Mouse (Mus musculus): ENCODE results near the gene Cpsf4. TPM values are rescaled to one million over a fixed set of nuclear protein-coding genes. Genes with fewer than 3 reads are reported as not detected.
A peak's percentile ranks its signal among the peaks of the same experiment; 100 is the strongest.
"Not testable (repeated sequence)": the region's sequence is repeated elsewhere in the genome, so short reads cannot be mapped to it uniquely, and the experiment has no call there.

Gene Cpsf4
- polyA plus RNA-seq (2016; fragmentation: Nextera tagmentation; extraction: Ambion mirVana) = 62.8 and 65.2 TPM in 2 replicates

GRCm38 (mm10) chr5:145166536-145167305 lies at the start of gene Cpsf4, which contains the start of gene Ptcd1:
TSS of gene Cpsf4 (plus strand) at chr5:145167213.
TSS of gene Ptcd1 (minus strand) at chr5:145167108.
- Histone ChIP-seq H3K9me3 (no peaks in the 10 kb centered on the region), H3K9ac (peak within 1 kb of the TSS; percentile 94), H3K27me3 (no peaks in the 10 kb centered on the region), H3K36me3 (peaks cover 37% of the 10 kb centered on the region), H3K27ac (peak within 1 kb of the TSS; percentile 83), H3K4me2 (replicated peaks) (peak within 1 kb of the TSS; percentile 93), H3K4me1 (peaks cover 21% of the 10 kb centered on the region), H3K4me3 (peak within 1 kb of the TSS; percentile 91)
- WGBS = under 1% methylated on average over 51 of the region's 51 CpGs
- ATAC-seq (ENCODE audit: insufficient number of reproducible peaks, insufficient read depth, low FRiP score, low TSS enrichment) = peak; percentile 89

DNA sequence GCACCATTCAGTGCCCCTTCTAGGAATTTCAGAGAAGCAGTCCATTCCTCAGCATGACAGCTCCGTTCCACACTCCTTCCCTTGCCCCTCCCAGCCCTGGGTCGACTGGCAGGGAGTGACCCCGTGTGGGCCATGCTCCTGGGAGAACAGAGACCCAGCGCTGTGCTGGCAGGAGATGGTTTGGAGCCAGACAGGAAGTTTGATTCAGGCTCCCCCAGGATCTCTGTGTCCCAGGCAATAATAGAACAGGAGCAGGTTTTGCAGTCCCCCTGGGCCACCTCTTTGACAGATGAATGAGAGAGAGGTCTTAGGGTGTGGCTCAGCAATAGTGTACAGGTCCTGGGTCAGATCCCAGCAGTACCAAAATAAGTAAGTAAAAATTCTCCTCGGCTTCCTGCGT lies 49.0 kb upstream of the Cpsf4 start:
- H3K9ac ChIP-seq = no peak overlapping the region
- ATAC-seq (ENCODE audit: insufficient number of reproducible peaks, insufficient read depth, low FRiP score, low TSS enrichment) = no peak
- H3K4me2 ChIP-seq (replicated peaks) = no peak overlapping the region
- H3K9me3 ChIP-seq = no peaks in the 10 kb centered on the region
- H3K36me3 ChIP-seq = peaks cover under 1% of the 10 kb centered on the region; the same call in 1 of the 2 replicates
- 50% methylated on average over 6 of the region's 6 CpGs for WGBS
- peaks cover 19% of the 10 kb centered on the region; the same call in 1 of the 2 replicates for H3K4me1 ChIP-seq
- no peak overlapping the region for H3K27ac ChIP-seq
- H3K4me3 ChIP-seq = no peak overlapping the region
- peaks cover 6% of the 10 kb centered on the region; the same call in 1 of the 2 replicates for H3K27me3 ChIP-seq

DNA sequence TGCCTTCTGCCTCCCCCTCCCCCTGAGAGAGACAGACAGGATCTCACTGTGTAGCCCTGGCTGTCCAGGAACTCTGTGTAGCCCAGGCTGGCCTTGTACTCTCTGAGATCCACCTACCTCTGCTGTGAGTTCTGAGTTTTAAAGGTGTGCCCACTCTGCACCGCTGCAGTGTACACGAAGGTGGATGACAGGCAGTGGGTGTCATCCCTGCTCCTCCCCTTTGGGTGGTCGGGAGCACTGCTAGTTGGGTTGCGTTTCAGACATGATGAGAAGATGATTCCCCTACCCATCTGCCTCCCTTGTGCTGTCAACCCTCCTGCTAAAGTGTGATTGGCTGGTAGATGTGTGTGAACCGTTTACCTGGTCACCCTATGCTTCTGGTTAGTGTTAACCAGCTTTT lies 48.6 kb upstream of the Cpsf4 start:
- H3K4me1 ChIP-seq = peaks cover 19% of the 10 kb centered on the region; the same call in 1 of the 2 replicates
- H3K4me3 ChIP-seq = no peak overlapping the region
- H3K36me3 ChIP-seq = peaks cover 5% of the 10 kb centered on the region
- H3K27me3 ChIP-seq = peaks cover 6% of the 10 kb centered on the region; the same call in 1 of the 2 replicates
- ATAC-seq (ENCODE audit: insufficient number of reproducible peaks, insufficient read depth, low FRiP score, low TSS enrichment) = no peak
- H3K4me2 ChIP-seq (replicated peaks) = no peak overlapping the region
- 87% methylated on average over 5 of the region's 5 CpGs for WGBS
- H3K9me3 ChIP-seq = no peaks in the 10 kb centered on the region
- H3K27ac ChIP-seq = no peak overlapping the region
- H3K9ac ChIP-seq = no peak overlapping the region

GRCm38 (mm10) chr5:145119385-145119784 lies 47.6 kb upstream of the Cpsf4 start:
- Histone ChIP-seq H3K4me2 (replicated peaks) (no peak overlapping the region), H3K36me3 (peaks cover 15% of the 10 kb centered on the region), H3K9ac (no peak overlapping the region), H3K4me3 (no peak overlapping the region), H3K27ac (no peak overlapping the region), H3K9me3 (no peaks in the 10 kb centered on the region), H3K4me1 (peaks cover 13% of the 10 kb centered on the region; the same call in 1 of the 2 replicates), H3K27me3 (peaks cover 6% of the 10 kb centered on the region; the same call in 1 of the 2 replicates)
- ATAC-seq (ENCODE audit: insufficient number of reproducible peaks, insufficient read depth, low FRiP score, low TSS enrichment) = no peak
- 88% methylated on average over 2 of the region's 2 CpGs for WGBS

DNA sequence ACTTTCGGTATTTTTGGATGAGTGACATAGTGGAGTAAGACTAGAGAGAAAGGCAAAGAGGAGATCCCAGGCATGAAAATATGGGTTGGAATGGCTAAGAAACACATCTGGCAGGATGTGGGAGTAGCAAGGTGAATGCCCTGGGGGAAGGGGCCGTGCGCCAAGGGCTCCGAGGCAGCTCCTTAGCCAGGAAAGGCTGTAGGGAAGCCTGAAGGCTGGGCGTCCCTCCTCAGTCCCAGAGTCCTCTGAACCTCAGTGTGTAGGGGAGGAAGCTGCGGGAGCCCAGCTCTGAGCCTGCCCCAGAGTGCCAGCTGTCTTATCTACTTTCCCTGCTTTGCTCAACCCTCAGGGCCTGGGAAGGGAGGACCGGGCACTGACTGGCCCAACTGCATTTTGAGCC lies 46.1 kb upstream of the Cpsf4 start:
- peaks cover 25% of the 10 kb centered on the region for H3K36me3 ChIP-seq
- H3K27ac ChIP-seq = no peak overlapping the region
- H3K4me2 ChIP-seq (replicated peaks) = no peak overlapping the region
- no peak overlapping the region for H3K4me3 ChIP-seq
- WGBS = 48% methylated on average over 7 of the region's 7 CpGs
- no peak for ATAC-seq (ENCODE audit: insufficient number of reproducible peaks, insufficient read depth, low FRiP score, low TSS enrichment)
- H3K9me3 ChIP-seq = no peaks in the 10 kb centered on the region
- peaks cover 7% of the 10 kb centered on the region; the same call in 1 of the 2 replicates for H3K4me1 ChIP-seq
- no peaks in the 10 kb centered on the region for H3K27me3 ChIP-seq
- H3K9ac ChIP-seq = no peak overlapping the region

DNA sequence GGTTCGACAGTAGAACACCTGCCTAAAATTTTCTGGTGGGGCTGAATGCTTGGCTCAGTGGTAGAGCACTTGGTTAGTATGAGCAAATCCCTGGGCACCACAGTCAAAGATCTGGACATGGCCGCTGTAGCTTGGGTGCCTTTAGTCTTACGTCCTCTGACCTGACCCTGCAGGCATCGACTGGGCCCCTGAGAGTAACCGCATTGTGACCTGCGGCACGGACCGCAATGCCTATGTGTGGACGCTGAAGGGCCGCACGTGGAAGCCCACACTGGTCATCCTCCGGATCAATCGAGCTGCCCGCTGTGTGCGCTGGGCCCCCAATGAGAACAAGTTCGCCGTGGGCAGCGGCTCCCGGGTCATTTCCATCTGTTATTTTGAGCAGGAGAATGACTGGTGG lies 43.6 kb upstream of the Cpsf4 start:
- 94% methylated on average over 19 of the region's 19 CpGs for WGBS
- H3K9ac ChIP-seq = no peak overlapping the region
- no peak for ATAC-seq (ENCODE audit: insufficient number of reproducible peaks, insufficient read depth, low FRiP score, low TSS enrichment)
- peaks cover 7% of the 10 kb centered on the region; the same call in 1 of the 2 replicates for H3K4me1 ChIP-seq
- no peak overlapping the region for H3K4me2 ChIP-seq (replicated peaks)
- H3K27me3 ChIP-seq = no peaks in the 10 kb centered on the region
- H3K36me3 ChIP-seq = peaks cover 47% of the 10 kb centered on the region
- no peaks in the 10 kb centered on the region for H3K9me3 ChIP-seq
- H3K4me3 ChIP-seq = no peak overlapping the region
- H3K27ac ChIP-seq = no peak overlapping the region

GRCm38 (mm10) chr5:145126580-145126979 lies 40.4 kb upstream of the Cpsf4 start:
- no peak overlapping the region for H3K4me3 ChIP-seq
- peaks cover 76% of the 10 kb centered on the region for H3K36me3 ChIP-seq
- no peak overlapping the region for H3K4me2 ChIP-seq (replicated peaks)
- no peak for ATAC-seq (ENCODE audit: insufficient number of reproducible peaks, insufficient read depth, low FRiP score, low TSS enrichment)
- no peaks in the 10 kb centered on the region for H3K4me1 ChIP-seq
- 96% methylated on average over 9 of the region's 9 CpGs for WGBS
- H3K9ac ChIP-seq = no peak overlapping the region
- H3K27me3 ChIP-seq = no peaks in the 10 kb centered on the region
- H3K27ac ChIP-seq = no peak overlapping the region
- H3K9me3 ChIP-seq = no peaks in the 10 kb centered on the region

DNA sequence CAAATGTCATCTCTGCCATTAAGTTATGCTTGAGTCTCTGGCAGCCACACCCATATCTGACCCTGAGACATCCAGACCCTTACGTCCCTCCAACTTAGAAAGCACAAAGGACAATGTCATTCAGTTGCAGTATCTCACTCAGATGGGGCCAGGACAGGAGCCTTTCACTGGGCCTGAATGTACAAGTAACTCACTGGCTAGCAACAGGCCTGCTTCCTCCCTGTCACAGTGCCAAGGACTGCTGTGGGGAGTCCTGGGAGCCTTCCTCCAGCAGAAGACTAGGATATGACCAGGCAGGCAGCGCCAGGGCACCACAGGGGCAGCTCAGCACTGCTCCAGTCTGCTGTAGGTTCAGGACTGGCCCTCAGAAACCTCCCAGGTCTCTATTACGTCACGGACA lies 37.9 kb upstream of the Cpsf4 start:
- Histone ChIP-seq H3K4me3 (no peak overlapping the region), H3K9me3 (no peaks in the 10 kb centered on the region), H3K27me3 (no peaks in the 10 kb centered on the region), H3K9ac (no peak overlapping the region), H3K4me2 (replicated peaks) (no peak overlapping the region), H3K4me1 (no peaks in the 10 kb centered on the region), H3K36me3 (peaks cover 90% of the 10 kb centered on the region), H3K27ac (no peak overlapping the region)
- 92% methylated on average over 4 of the region's 4 CpGs for WGBS
- no peak for ATAC-seq (ENCODE audit: insufficient number of reproducible peaks, insufficient read depth, low FRiP score, low TSS enrichment)

- not testable (repeated sequence) for H3K4me1 ChIP-seq; H3K9me3 ChIP-seq; ATAC-seq (ENCODE audit: insufficient number of reproducible peaks, insufficient read depth, low FRiP score, low TSS enrichment); H3K4me3 ChIP-seq; H3K27me3 ChIP-seq; H3K27ac ChIP-seq; H3K9ac ChIP-seq; H3K4me2 ChIP-seq (replicated peaks)
- WGBS = 94% methylated on average over 3 of the region's 6 CpGs
- H3K36me3 ChIP-seq = peaks cover 90% of the 10 kb centered on the region
Measured at GRCm38 (mm10) chr5:145129773-145130172, 37.2 kb upstream of the Cpsf4 start.

GRCm38 (mm10) chr5:145130191-145130590 lies 36.8 kb upstream of the Cpsf4 start:
- Histone ChIP-seq H3K4me3 (no peak overlapping the region), H3K4me1 (no peaks in the 10 kb centered on the region), H3K9ac (no peak overlapping the region), H3K36me3 (peaks cover 90% of the 10 kb centered on the region), H3K4me2 (replicated peaks) (no peak overlapping the region), H3K27ac (no peak overlapping the region), H3K27me3 (no peaks in the 10 kb centered on the region), H3K9me3 (no peaks in the 10 kb centered on the region)
- WGBS = 95% methylated on average over 11 of the region's 11 CpGs
- no peak for ATAC-seq (ENCODE audit: insufficient number of reproducible peaks, insufficient read depth, low FRiP score, low TSS enrichment)

DNA sequence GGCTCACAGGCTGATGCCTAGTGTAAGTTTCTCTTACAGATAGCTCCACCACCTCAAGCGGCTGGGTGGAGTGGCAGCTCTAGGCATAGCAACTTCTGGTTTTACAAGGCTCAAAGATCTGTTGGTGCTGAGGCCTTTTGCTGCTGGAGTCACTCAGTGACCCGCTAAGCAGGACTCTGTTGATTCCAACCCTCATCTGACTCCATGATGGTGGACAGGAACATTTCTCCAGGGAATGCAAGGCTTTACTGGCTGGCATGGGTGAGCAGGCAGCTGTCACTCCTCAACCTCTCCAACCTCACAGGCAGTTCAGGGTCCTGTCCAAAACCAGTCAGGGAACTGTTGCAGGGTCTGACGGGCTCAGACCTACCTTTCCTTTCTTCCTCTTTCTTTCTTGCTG lies 36.0 kb upstream of the Cpsf4 start:
- no peak for ATAC-seq (ENCODE audit: insufficient number of reproducible peaks, insufficient read depth, low FRiP score, low TSS enrichment)
- no peak overlapping the region for H3K9ac ChIP-seq
- no peak overlapping the region for H3K27ac ChIP-seq
- H3K9me3 ChIP-seq = no peaks in the 10 kb centered on the region
- H3K27me3 ChIP-seq = no peaks in the 10 kb centered on the region
- no peak overlapping the region for H3K4me2 ChIP-seq (replicated peaks)
- 91% methylated on average over 3 of the region's 3 CpGs for WGBS
- H3K36me3 ChIP-seq = peaks cover 89% of the 10 kb centered on the region
- no peaks in the 10 kb centered on the region for H3K4me1 ChIP-seq
- H3K4me3 ChIP-seq = no peak overlapping the region

- not testable (repeated sequence) for H3K9me3 ChIP-seq; H3K27ac ChIP-seq; H3K4me3 ChIP-seq; H3K4me1 ChIP-seq; ATAC-seq (ENCODE audit: insufficient number of reproducible peaks, insufficient read depth, low FRiP score, low TSS enrichment); H3K4me2 ChIP-seq (replicated peaks); H3K9ac ChIP-seq; H3K27me3 ChIP-seq
- 85% methylated on average over 6 of the region's 6 CpGs for WGBS
- H3K36me3 ChIP-seq = peaks cover 84% of the 10 kb centered on the region
Measured at GRCm38 (mm10) chr5:145133275-145133674, 33.7 kb upstream of the Cpsf4 start.
